Mouse (Mus musculus) brain, embryonic 14.5 days (tissue): Measurements from ENCODE around the gene Ust.

Experiments used
- CTCF ChIP-seq: fragments of 200-500 bp; IDR thresholded peaks from 2 replicates; pipeline ENCODE4 v1.5.1; 2012; ENCODE audit warnings: inconsistent platforms, mild to moderate bottlenecking, moderate library complexity, borderline replicate concordance; ENCODE audit not compliant: insufficient read depth, insufficient read length; ENCODE audit errors: extremely low read depth
- POLR2A ChIP-seq: fragments of 200-500 bp; IDR thresholded peaks from 2 replicates; pipeline ENCODE4 v1.6.1; 2012; ENCODE audit warnings: mild to moderate bottlenecking, inconsistent platforms, borderline replicate concordance; ENCODE audit not compliant: poor library complexity, insufficient read depth, insufficient read length, severe bottlenecking; ENCODE audit errors: extremely low read depth

DNA sequence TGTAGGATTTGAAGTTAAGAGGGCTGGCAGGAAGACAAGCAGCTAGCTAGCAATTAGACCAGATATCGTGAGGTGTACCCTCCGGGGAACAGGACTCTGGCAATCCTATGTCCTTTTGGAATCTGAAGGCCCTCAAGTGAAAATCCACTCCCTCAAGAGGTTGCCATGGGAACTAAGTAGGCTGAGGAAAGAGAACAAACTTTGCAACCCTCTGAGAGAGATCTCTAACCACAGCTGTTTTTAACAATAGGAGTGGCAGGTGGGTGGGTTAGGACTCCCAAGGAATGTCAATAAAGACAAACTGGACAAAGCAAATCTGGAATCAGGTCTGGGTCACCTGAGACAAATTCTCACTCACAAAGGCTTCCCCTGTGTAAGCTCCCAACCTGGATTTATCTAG is 221.4 kb downstream of the Ust start:
- no peak for TF ChIP-seq CTCF
- TF ChIP-seq POLR2A: no peak
